Mouse (Mus musculus) myocyte (in vitro differentiated cells): ENCODE measurements at regions not wholly inside any gene's neighbourhood (a gene's known extent, or its start where the extent isn't known, plus 50 kb on each side); places are given as distances from the start of the nearest gene placed in this dataset.

Experiments used
- CEBPB ChIP-seq: IDR thresholded peaks from 2 replicates; pipeline ENCODE4 v1.6.1; 2011; ENCODE audit warnings: mild to moderate bottlenecking, moderate library complexity; ENCODE audit not compliant: poor library complexity, insufficient read depth, severe bottlenecking
- E2F4 ChIP-seq: IDR thresholded peaks from one replicate; pipeline ENCODE4 v1.6.1; 2011; ENCODE audit warnings: mild to moderate bottlenecking, control low read depth, moderate library complexity; ENCODE audit not compliant: insufficient read depth
- MAX ChIP-seq: IDR thresholded peaks from one replicate; pipeline ENCODE4 v1.6.1; 2011; ENCODE audit warnings: low read depth, mild to moderate bottlenecking, control low read depth
- MYOG ChIP-seq, 3 experiments: IDR thresholded peaks; one replicate each; pipeline ENCODE4 v1.6.1; 2011; ENCODE audit warnings: control low read depth in 2 of 3, low read depth in 2 of 3, mild to moderate bottlenecking in 2 of 3; ENCODE audit not compliant: insufficient read length in 2 of 3, control insufficient read depth in 1 of 3, insufficient read depth in 1 of 3
- POLR2A ChIP-seq: IDR thresholded peaks from one replicate; pipeline ENCODE4 v1.6.1; 2011; ENCODE audit warnings: low read depth, mild to moderate bottlenecking, control low read depth, moderate library complexity; ENCODE audit not compliant: insufficient read length
- POLR2AphosphoS2 ChIP-seq: IDR thresholded peaks from one replicate; pipeline ENCODE4 v1.6.1; 2011; ENCODE audit warnings: low read depth, control low read depth; ENCODE audit not compliant: insufficient read length
- SRF ChIP-seq: IDR thresholded peaks from one replicate; pipeline ENCODE4 v1.6.1; 2011; ENCODE audit warnings: low read depth; ENCODE audit not compliant: control insufficient read depth, insufficient read length
- TCF12 ChIP-seq: IDR thresholded peaks from one replicate; pipeline ENCODE4 v1.6.1; 2011; ENCODE audit warnings: mild to moderate bottlenecking, control low read depth; ENCODE audit not compliant: poor library complexity, insufficient read depth, severe bottlenecking
- TCF3 ChIP-seq: IDR thresholded peaks from one replicate; pipeline ENCODE4 v1.6.1; 2011; ENCODE audit warnings: low read depth, control low read depth; ENCODE audit not compliant: insufficient read length
- USF1 ChIP-seq: IDR thresholded peaks from one replicate; pipeline ENCODE4 v1.6.1; 2011; ENCODE audit warnings: low read depth, mild to moderate bottlenecking, control low read depth, moderate library complexity

GRCm38 (mm10) chr15:87890903-87891302, 346.8 kb downstream of the Fam19a5 start:
- TF ChIP-seq USF1 (no peak), MAX (no peak), POLR2A (no peak), MYOG (IDR thresholded peaks at IDR 0.05; ENCODE audit: control insufficient read depth in 1 of 3, insufficient read depth in 1 of 3, insufficient read length in 2 of 3, low read depth in 2 of 3) (no peak), TCF12 (no peak), POLR2AphosphoS2 (no peak), E2F4 (no peak), SRF (no peak), CEBPB (no peak), TCF3 (no peak)
